Mouse (Mus musculus) telencephalon, adult 2 months (tissue): Measurements from ENCODE around the gene Atp13a1.
A peak's percentile ranks its signal among the peaks of the same experiment; 100 is the strongest.

Experiments
- DNase-seq: peaks from one replicate; pipeline ENCODE4 v3.0.0-alpha.2; 2011; ENCODE audit warnings: low read depth, low spot score

The Atp13a1 gene

DNA sequence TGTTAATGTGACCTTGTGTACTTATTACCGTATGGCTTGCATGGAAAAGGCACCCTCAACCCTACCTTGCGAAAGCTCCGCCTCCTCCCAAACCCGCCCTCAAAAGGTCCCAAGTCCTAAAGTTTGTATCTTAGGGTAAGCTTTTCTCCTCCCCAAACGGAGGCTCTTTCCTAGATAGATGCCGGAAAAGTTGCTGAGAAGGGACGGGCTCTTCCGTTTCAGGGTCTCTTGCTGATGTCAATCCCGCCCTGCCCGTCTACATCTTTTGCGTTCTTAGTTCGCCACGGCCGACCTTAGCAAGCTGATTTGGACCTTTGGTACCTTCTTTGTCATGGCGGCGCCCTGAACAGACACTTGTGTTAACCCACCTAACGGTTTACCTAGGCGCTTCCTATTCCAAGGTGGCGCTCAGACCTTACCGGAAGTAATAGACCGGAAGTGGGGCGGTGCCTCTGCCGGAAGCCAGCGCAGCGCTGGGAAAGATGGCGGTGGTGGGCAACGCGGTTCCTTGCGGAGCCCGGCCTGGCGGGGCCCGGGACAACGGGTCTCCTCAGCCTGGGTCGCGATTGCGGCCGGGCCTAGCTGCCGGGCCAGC, at the start of gene Atp13a1, which contains the start of gene Zfp866:
TSS of gene Atp13a1 (plus strand) at position 391 of the 595 bp plus-strand sequence.
TSS of gene Zfp866 (minus strand) at position 406 of the 595 bp plus-strand sequence.
- DNase-seq = peak; percentile 82

GRCm38 (mm10) chr8:69741231-69741630, 49.7 kb upstream of the Atp13a1 start:
- DNase-seq = no peak

DNA sequence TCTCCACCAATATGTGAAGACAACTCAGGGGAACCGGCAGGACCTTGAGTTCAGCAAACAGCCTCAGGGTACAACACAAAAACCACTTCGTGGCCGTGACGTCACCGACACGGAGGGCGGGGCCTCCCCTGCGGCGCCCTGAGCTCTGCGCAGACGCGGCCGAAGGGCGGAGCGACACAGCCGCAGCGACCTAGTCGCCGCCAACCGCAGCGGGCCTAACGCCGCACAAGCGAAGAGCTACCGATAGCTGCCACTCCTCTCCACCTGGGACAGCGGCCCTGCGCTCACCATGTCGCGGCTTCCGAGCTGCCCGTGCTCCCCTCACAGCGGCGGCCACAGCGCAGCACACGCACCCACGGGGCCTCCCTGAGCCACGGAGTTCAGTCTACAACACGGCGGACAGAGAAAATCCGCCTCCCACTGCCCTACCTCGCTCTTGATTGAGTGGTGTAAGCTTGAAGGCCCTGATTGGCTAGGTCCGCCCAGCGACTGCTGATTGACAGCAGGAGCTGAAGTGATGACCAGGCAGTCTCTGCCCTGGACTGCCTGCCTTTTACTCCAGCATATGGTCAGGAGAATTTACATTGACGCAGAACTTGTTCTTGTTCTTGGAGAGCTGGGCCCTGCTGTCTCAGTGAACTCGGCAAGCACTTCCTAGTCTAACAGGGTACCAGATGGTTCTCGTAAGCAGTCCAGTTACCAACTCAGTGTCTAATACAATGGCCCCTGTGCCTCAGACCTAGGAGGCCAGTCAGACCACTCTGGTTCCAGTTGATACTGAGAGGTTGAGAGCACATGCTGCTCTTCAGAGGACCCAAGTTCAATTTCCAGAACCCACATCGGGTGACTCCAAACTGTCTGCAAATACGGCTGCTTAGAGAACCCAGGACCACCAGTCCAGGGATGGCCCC, 41.2 kb upstream of the Atp13a1 start, which contains the start of gene Zfp963:
TSS of gene Zfp963 (minus strand) at position 427 of the 911 bp plus-strand sequence.
- peak; percentile 96 for DNase-seq

DNA sequence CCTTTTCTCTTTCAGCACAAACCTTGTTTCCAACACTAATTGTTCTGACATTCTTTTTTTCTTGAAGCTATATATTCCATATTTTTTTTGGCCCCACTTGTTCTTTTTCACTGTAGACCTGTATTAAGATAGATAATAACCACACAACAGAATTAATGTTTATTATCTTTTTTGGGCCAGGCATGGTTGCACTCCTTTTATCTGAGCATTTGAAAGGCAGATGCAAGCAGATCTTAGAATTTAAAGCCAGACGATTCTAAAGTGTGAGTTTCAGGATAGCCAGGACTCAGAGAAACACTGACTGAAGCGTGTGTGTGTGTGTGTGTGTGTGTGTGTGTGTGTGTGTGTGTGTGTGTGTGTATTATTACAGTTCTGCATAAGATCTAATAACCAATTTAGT, 38.5 kb upstream of the Atp13a1 start:
- no peak for DNase-seq

DNA sequence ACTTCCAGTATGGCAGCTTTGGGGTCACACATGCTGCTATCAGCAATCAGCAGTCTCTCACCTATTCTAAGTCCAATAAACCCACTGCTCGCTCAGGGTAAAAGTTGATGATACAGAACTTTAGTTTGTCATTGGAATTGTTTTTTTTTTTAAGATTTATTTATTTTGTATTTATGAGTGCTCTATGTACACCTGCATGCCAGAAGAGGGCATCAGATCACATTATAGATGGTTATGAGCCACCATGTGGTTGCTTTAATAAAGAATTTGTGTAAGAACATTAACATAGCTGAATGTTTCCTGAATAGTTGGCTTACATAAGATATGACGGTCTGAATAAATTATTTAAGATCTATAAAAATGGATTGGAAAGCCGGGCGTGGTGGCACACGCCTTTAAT, 32.6 kb upstream of the Atp13a1 start:
- DNase-seq = no peak

DNA sequence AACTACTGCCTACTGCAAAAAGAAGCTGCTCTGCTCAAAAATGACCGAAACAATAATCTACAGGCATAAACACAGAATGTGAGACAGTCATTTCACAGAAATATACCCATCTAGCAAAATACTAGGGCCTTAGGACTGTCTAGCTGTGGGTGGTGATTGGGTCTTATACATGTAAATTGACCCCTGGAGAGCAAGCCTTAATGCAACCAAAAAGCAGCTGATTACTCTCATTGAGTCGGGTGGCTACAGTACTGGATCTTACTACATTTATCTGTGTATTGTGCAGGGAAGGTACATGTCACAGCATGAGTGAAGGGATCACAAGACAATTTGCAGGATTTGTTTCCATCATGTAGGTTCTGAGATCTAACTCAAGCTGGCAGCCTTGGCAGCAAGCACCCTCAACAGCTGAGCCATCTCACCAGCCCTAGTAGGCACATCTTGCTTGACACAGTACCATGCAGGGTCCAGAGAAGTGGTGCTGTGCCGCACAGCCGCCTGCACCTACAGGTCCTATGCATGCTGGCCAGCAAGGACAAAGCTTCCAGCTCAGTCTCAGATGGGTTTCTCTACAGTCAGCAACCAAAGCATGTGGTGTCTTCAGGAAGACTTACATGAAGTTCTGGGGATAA, 29.0 kb upstream of the Atp13a1 start:
- no peak for DNase-seq

GRCm38 (mm10) chr8:69771221-69771620, 19.7 kb upstream of the Atp13a1 start:
- DNase-seq = no peak

GRCm38 (mm10) chr8:69772106-69772505, 18.9 kb upstream of the Atp13a1 start:
- no peak for DNase-seq

GRCm38 (mm10) chr8:69774503-69775148, 16.3 kb upstream of the Atp13a1 start, which contains the start of gene Gm20422:
TSS of gene Gm20422 (minus strand) at chr8:69774886.
- DNase-seq = peak; percentile 99

DNA sequence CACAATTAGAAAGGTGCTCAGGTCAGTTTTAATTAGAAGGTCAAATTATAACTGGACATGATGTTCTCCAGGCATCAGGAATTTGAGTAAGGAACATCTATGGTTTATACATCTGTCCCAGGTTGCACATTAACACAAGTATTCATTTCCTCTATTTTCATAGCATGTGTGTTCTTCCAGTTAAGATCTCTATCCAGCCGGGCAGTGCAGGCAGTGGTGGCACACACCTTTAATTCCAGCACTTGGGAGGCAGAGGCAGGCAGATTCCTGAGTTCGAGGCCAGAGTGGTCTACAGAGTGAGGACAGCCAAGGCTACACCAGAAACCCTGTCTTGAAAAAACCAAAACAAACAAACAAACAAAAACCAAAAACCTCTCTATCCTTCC, 15.8 kb upstream of the Atp13a1 start:
- DNase-seq = no peak

GRCm38 (mm10) chr8:69777111-69777510, 13.9 kb upstream of the Atp13a1 start:
- no peak for DNase-seq

DNA sequence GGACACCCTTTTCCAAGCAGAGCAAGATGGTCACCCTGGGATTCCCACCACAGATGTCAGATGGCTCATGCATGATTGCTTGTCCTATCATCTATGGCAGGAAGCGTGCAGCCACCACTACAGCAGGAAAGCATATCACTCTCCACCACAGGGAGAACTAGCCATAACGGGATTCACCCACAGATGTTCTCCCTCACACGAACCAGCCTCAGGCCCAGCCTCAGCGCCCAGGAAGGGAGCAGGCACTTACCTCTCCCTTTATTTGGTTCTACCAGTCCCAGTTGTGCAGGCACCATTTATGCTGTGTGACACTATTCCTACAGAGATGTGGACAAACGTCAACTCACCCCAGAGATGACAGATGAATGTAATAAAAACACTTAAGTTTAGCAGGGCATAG, 1.9 kb upstream of the Atp13a1 start:
- DNase-seq = no peak

GRCm38 (mm10) chr8:69789731-69790130, 1.2 kb upstream of the Atp13a1 start:
- no peak for DNase-seq

DNA sequence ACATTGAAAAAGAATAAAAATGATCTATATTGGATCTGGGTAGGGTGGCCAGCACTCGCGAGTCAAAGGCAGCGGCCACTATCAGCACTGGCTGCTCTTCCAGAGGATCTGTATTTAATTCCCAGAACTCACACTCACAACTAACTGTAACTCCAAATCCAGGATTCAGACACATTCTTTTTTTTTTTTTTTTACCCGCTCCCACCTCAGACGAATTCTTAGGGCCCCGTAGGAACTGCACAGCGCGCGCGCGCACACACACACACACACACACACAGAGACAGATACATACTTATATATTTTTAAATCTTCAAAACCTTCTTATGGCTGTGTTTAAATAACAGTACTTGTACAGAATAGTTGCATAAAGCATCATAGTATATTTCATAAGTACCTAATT, 599 bp upstream of the Atp13a1 start:
- DNase-seq = no peak

GRCm38 (mm10) chr8:69791415-69792068, 579 bp downstream of the Atp13a1 start:
- no peak for DNase-seq

- no peak for DNase-seq
Measured at GRCm38 (mm10) chr8:69793666-69794065, 2.7 kb downstream of the Atp13a1 start.

GRCm38 (mm10) chr8:69794096-69794495, 3.1 kb downstream of the Atp13a1 start:
- DNase-seq = no peak

GRCm38 (mm10) chr8:69794901-69795300, 3.9 kb downstream of the Atp13a1 start:
- DNase-seq = no peak

- DNase-seq = no peak
Measured at GRCm38 (mm10) chr8:69796721-69797345, 5.9 kb downstream of the Atp13a1 start.

DNA sequence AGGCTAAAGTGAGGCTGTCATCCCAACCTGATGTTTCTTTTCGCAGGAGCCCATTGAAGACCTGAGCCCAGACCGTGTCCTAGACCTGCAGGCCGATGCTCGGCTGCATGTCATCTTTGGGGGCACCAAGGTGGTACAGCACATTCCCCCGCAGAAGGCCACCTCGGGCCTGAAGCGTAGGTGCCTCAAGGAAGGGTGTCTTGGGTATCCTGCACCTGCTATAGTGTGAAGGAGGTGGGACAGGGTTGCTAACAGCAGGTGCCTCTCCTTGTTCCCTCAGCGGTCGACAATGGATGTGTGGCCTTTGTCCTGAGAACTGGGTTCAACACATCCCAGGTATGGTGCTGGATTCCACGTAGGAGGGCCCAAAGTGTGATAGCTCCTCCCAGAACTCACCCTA, 6.7 kb downstream of the Atp13a1 start:
- DNase-seq = no peak

GRCm38 (mm10) chr8:69799261-69799660, 8.3 kb downstream of the Atp13a1 start:
- DNase-seq = no peak
